Mouse (Mus musculus): ENCODE data around the gene Eogt.

Eogt gene

GRCm38 (mm10) chr6:97104264-97104852 is 44.6 kb downstream of the Eogt start:
- no peak for DNase-seq

GRCm38 (mm10) chr6:97101958-97102702 is 46.9 kb downstream of the Eogt start:
- DNase-seq: no peak

GRCm38 (mm10) chr6:97101190-97101957 is 47.6 kb downstream of the Eogt start:
- DNase-seq: no peak

GRCm38 (mm10) chr6:97082336-97082735 is 66.6 kb downstream of the Eogt start:
- no peak for DNase-seq

GRCm38 (mm10) chr6:97080016-97080415 is 69.0 kb downstream of the Eogt start:
- DNase-seq: no peak

GRCm38 (mm10) chr6:97060074-97060681 is 88.8 kb downstream of the Eogt start, which contains the start of gene Fam19a4:
Gene Fam19a4 (minus strand): TSS chr6:97060413.
- no peak for DNase-seq
